Mouse (Mus musculus) gastrocnemius, postnatal 4 days (tissue): ENCODE results near the gene Gm3233. TPM values are rescaled to one million over a fixed set of nuclear protein-coding genes. Genes with fewer than 3 reads are reported as not detected.
"Not testable (repeated sequence)": the region's sequence is repeated elsewhere in the genome, so short reads cannot be mapped to it uniquely, and the experiment has no call there.

Experiments
- DNase-seq, 2 experiments: peaks; one replicate each; pipeline ENCODE4 v3.0.0; 2021 to 2022; ENCODE audit warnings: low spot score in 2 of 2, mixed read lengths in 2 of 2
- total RNA-seq, 2 experiments: library from RNA; stranded (reverse); gene quantifications; 2 replicates each; pipeline ENCODE4 v1.2.3; 2021

Gene Gm3233
- total RNA-seq, 2 experiments from 2014 or later, result not detected

- DNase-seq, result no peak
These were observed 30.2 kb downstream of the Gm3233 start for GRCm38 (mm10) chr10:77729241-77729640.

- DNase-seq, result no peak
These were observed 31.2 kb downstream of the Gm3233 start for GRCm38 (mm10) chr10:77728280-77728679.

DNA sequence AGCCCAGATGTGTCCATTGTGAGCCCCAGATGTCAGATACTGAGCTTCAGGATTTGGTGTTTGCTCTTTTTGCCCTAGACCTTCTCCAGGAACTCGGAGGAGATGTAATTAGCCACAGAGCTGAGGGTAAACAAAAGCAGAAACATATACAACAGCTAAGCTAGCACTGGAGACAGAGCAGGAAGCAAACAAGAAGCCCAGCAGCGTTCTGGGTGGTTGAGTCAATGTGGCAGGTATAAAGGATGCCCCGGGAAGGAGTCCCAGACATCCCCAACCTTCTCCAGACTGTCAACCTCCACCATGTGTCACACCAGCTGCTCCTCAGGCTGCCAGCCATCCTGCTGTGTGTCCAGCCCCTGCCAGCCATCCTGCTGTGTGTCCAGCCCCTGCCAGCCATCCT, 33.3 kb downstream of the Gm3233 start, which contains the start of gene Gm10100:
Gene Gm10100 (plus strand): TSS at position 301 of the 400 bp plus-strand sequence.
- DNase-seq, result no peak

- no peak for DNase-seq
These were observed 34.6 kb downstream of the Gm3233 start for GRCm38 (mm10) chr10:77724855-77725254.

- not testable (repeated sequence) for DNase-seq
These were observed 39.2 kb downstream of the Gm3233 start, which contains the start of gene Krtap12-1 for GRCm38 (mm10) chr10:77720299-77720698. Krtap12-1 (plus strand) TSS chr10:77720599.

DNA sequence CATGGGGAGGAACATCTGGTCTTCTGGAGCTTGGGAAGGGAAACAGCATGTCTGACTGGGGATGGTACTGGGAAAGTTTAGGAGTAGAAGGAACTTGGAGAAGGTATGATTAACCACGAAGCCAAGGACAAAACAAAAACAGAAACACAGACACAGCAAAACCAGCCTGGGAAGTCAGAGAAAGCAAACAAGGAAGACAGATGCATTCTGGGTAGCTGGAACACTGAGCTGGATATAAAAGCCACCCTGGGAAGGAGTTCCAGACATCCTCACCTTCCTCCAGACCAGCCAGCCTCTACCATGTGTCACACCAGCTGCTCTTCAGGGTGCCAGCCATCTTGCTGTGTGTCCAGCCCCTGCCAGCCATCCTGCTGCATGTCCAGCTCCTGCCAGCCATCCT, 44.0 kb downstream of the Gm3233 start, which contains the start of gene Gm10142:
Gene Gm10142 (plus strand): TSS at position 301 of the 400 bp plus-strand sequence.
- DNase-seq, result no peak

DNA sequence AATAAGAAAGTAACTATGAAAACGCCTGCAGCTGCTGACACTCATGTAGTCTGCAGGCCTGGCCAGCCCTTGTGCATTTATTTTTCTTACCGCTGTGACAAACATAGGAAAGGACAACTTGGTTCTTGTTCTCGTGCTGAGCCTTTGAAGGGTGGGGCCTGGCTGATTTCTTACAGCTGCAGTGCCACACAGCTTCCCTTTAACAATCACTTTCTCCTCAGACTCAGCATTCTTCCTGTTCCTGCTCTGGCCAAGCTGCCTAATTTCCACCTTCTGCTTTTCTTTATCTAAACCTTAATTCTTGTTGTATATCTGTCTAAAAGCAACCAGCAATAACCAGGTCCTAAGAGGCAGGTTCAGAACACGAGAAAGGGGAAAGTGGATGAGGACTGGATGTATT, 45.7 kb downstream of the Gm3233 start:
- no peak for DNase-seq

DNA sequence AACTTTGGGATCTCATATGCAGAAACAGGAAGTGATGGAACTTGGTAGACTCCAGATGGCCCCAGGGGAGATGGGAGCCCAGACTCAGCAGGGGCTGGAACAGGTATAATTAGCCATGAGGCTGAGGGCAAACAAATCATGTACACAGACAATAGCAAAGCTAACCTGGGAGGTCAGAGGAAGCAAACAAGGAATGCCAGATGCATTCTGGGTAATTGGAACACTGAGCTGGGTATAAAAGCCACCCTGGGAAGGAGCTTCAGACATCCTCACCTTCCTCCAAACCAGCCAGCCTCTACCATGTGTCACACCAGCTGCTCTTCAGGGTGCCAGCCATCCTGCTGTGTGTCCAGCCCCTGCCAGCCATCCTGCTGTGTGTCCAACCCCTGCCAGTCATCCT, 48.3 kb downstream of the Gm3233 start, which contains the start of gene Gm10024:
Gene Gm10024 (plus strand): TSS at position 301 of the 400 bp plus-strand sequence.
- not testable (repeated sequence) for DNase-seq

DNA sequence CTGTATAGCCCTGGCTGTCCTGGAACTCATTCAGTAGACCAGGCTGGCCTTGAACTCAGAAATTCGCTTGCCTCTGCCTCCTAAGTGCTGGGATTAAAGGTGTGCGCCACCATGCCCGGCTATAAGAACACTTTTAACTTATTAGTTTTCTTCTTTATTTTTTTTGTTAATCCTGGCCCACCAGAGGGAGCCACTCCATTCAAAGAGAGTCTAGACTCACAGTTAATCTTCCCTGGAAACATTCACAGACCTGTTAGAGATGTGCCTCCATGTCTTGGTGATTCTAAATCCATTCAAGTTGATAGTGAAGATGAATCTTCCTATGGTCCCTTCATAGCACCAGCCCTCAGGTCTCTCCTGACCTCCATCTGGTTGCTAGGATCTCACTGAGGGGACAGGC, 49.7 kb downstream of the Gm3233 start:
- DNase-seq, result no peak

Other genes starting within 250 kb of the Gm3233 start
- 10 to 100 TPM; 14.4 to 14.7 TPM for gene Fam207a, start 243.9 kb downstream of the Gm3233 start, total RNA-seq
- 1 to 10 TPM; 2.9 to 3.9 TPM for gene Itgb2, start 229.4 kb downstream of the Gm3233 start, total RNA-seq
- gene Pttg1ip, start 178.0 kb downstream of the Gm3233 start, total RNA-seq, result 100 to 1,000 TPM in 1 of 2 experiments, 10 to 100 TPM in 1; 95.8 to 103 TPM
- gene Sumo3, start 153.6 kb downstream of the Gm3233 start, total RNA-seq, result 10 to 100 TPM; 92.1 to 96.0 TPM
- 10 to 100 TPM; 13.8 to 14.9 TPM for gene Gm49325, start 153.5 kb downstream of the Gm3233 start, total RNA-seq
- gene Ube2g2, start 137.4 kb downstream of the Gm3233 start, total RNA-seq, result 10 to 100 TPM; 89.7 to 93.0 TPM
- not detected for gene Tspear, start 73.1 kb downstream of the Gm3233 start, total RNA-seq
- not detected for gene Gm19402, start 68.9 kb downstream of the Gm3233 start, total RNA-seq
- gene Gm9508, start 62.4 kb downstream of the Gm3233 start, total RNA-seq, result not detected
- gene Gm10272, start 53.1 kb downstream of the Gm3233 start, total RNA-seq, result not detected
- not detected for gene Gm10024, start 48.2 kb downstream of the Gm3233 start, total RNA-seq
- not detected for gene Gm10142, start 43.9 kb downstream of the Gm3233 start, total RNA-seq
- not detected for gene Krtap12-1, start 39.1 kb downstream of the Gm3233 start, total RNA-seq
- not detected for gene Gm10100, start 33.2 kb downstream of the Gm3233 start, total RNA-seq
- not detected for gene Gm18596, start 17.0 kb downstream of the Gm3233 start, total RNA-seq
- gene Gm9736, start 8.3 kb downstream of the Gm3233 start, total RNA-seq, result not detected
- gene Gm3238, start 11.6 kb upstream of the Gm3233 start, total RNA-seq, result not detected
- not detected for gene Gm7138, start 17.3 kb upstream of the Gm3233 start, total RNA-seq
- not detected for gene Gm3250, start 22.9 kb upstream of the Gm3233 start, total RNA-seq
- gene Gm7137, start 28.5 kb upstream of the Gm3233 start, total RNA-seq, result not detected
- not detected for gene Gm9639, start 35.4 kb upstream of the Gm3233 start, total RNA-seq
- not detected for gene Gm19668, start 39.5 kb upstream of the Gm3233 start, total RNA-seq
- gene Gm9507, start 52.2 kb upstream of the Gm3233 start, total RNA-seq, result not detected
- not detected for gene Gm2696, start 55.0 kb upstream of the Gm3233 start, total RNA-seq
- not detected for gene Krtap10-4, start 67.4 kb upstream of the Gm3233 start, total RNA-seq
- not detected for gene Krtap10-10, start 76.3 kb upstream of the Gm3233 start, total RNA-seq
- gene Gm36176, start 87.1 kb upstream of the Gm3233 start, total RNA-seq, result not detected
- not detected for gene Gm10318, start 93.2 kb upstream of the Gm3233 start, total RNA-seq
- not detected for gene Gm3285, start 102.3 kb upstream of the Gm3233 start, total RNA-seq
- gene Lrrc3, start 142.9 kb upstream of the Gm3233 start, total RNA-seq, result 1 to 10 TPM; 1.2 to 1.4 TPM
- under 1 TPM; 0.32 to 0.88 TPM for gene Trpm2, start 210.9 kb upstream of the Gm3233 start, total RNA-seq
- gene 1810043G02Rik, start 218.8 kb upstream of the Gm3233 start, total RNA-seq, result 10 to 100 TPM; 10.5 to 12.3 TPM